Comparison of ENCODE assay signal across 19 mouse cellular contexts in genomic region chr12:76722026-76722425, GRCm38 (mm10). TPM values are rescaled to one million over a fixed set of nuclear protein-coding genes. Genes with fewer than 3 reads are reported as not detected.
A peak's percentile ranks its signal among the peaks of the same experiment; 100 is the strongest.
DNase-seq lines count a peak whose midpoint lies in the region; ATAC-seq and TF ChIP-seq lines count a peak whose summit lies in the region.
"Had no signal": no experiment of that assay in that cellular context is flagged by ENCODE, and none has a peak within 500 bp of the region (broad histone marks: within the 10 kb centered on the region; RNA-seq: fewer than 3 reads in every experiment).

No protein-coding gene starts in this region.

- WGBS in forebrain, embryonic 14.5 days = 41% methylated on average over 3 of the region's 3 CpGs
- 31% methylated on average over 3 of the region's 3 CpGs for WGBS in forebrain, embryonic 16.5 days
- 64% methylated on average over 3 of the region's 3 CpGs for whole genome bisulfite sequencing in limb, embryonic 14.5 days
- WGBS in limb, embryonic 10.5 days = 84% methylated on average over 3 of the region's 3 CpGs

- H3K9ac ChIP-seq in forebrain, embryonic 14.5 days (ENCODE audit: low read length) = 0 out of 2 replicates have a peak overlapping the region, but pooled peaks have one; percentile 13
- no peak overlapping the region for H3K9ac ChIP-seq in forebrain, embryonic 16.5 days (replicated peaks; ENCODE audit: low read depth, low read length)
- 0 out of 2 replicates have a peak overlapping the region, but pooled peaks have one; percentile 5 for H3K9ac ChIP-seq in limb, embryonic 14.5 days (ENCODE audit: low read depth, low read length, severe bottlenecking)
- H3K9ac ChIP-seq: embryonic facial prominence, embryonic 15.5 days; forebrain, embryonic 15.5 days; hindbrain, embryonic 12.5 days; intestine, embryonic 15.5 days had no signal

- no peak overlapping the region for H3K4me2 ChIP-seq in forebrain, embryonic 14.5 days (ENCODE audit: low read length)
- no peak overlapping the region for H3K4me2 ChIP-seq in forebrain, embryonic 16.5 days (ENCODE audit: low read length)
- H3K4me2 ChIP-seq in limb, embryonic 14.5 days (replicated peaks; ENCODE audit: low read depth, low read length, severe bottlenecking) = no peak overlapping the region
- H3K4me2 ChIP-seq: embryonic facial prominence, embryonic 15.5 days; forebrain, embryonic 15.5 days; hindbrain, embryonic 12.5 days; intestine, embryonic 15.5 days had no signal

- H3K4me1 ChIP-seq in forebrain, embryonic 14.5 days (ENCODE audit: control insufficient read depth, insufficient read depth, low read length) = no peaks in the 10 kb centered on the region
- no peaks in the 10 kb centered on the region for H3K4me1 ChIP-seq in forebrain, embryonic 16.5 days (replicated peaks; ENCODE audit: control insufficient read depth, insufficient read depth, low read length)
- no peaks in the 10 kb centered on the region for H3K4me1 ChIP-seq in limb, embryonic 14.5 days (ENCODE audit: control insufficient read depth, insufficient read depth, low read length)
- H3K4me1 ChIP-seq in limb, embryonic 10.5 days = no peaks in the 10 kb centered on the region
- H3K4me1 ChIP-seq: embryonic facial prominence, embryonic 15.5 days; forebrain, embryonic 10.5 days; forebrain, embryonic 15.5 days; hindbrain, embryonic 12.5 days; intestine, embryonic 15.5 days had no signal

- H3K4me3 ChIP-seq in forebrain, embryonic 14.5 days (ENCODE audit: low read depth, low read length) = no peak overlapping the region
- H3K4me3 ChIP-seq in forebrain, embryonic 16.5 days (replicated peaks; ENCODE audit: low read length) = no peak overlapping the region
- no peak overlapping the region for H3K4me3 ChIP-seq in limb, embryonic 14.5 days (replicated peaks; ENCODE audit: low read length)
- H3K4me3 ChIP-seq in limb, embryonic 10.5 days = no peak overlapping the region
- H3K4me3 ChIP-seq: embryonic facial prominence, embryonic 15.5 days; erythroblast, embryonic 14.5 days; forebrain, embryonic 10.5 days; forebrain, embryonic 15.5 days; gastrocnemius, adult 2 months; hindbrain, embryonic 12.5 days; intestine, embryonic 15.5 days had no signal

- no peaks in the 10 kb centered on the region for H3K9me3 ChIP-seq in forebrain, embryonic 14.5 days (replicated peaks; ENCODE audit: control insufficient read depth, low read length)
- no peaks in the 10 kb centered on the region for H3K9me3 ChIP-seq in forebrain, embryonic 16.5 days (ENCODE audit: control insufficient read depth, low read length)
- H3K9me3 ChIP-seq in limb, embryonic 14.5 days (ENCODE audit: control insufficient read depth, low read length) = no peaks in the 10 kb centered on the region; the same call in 1 of the 2 replicates
- H3K9me3 ChIP-seq in limb, embryonic 10.5 days (replicated peaks) = no peaks in the 10 kb centered on the region
- H3K9me3 ChIP-seq: embryonic facial prominence, embryonic 15.5 days; forebrain, embryonic 15.5 days; hindbrain, embryonic 12.5 days; intestine, embryonic 15.5 days had no signal

- no peak overlapping the region for H3K27ac ChIP-seq in forebrain, embryonic 14.5 days (ENCODE audit: low read depth, low read length)
- H3K27ac ChIP-seq in forebrain, embryonic 16.5 days (ENCODE audit: low read length) = no peak overlapping the region
- H3K27ac ChIP-seq in limb, embryonic 14.5 days (replicated peaks; ENCODE audit: low read depth, low read length) = no peak overlapping the region
- no peak overlapping the region for H3K27ac ChIP-seq in limb, embryonic 10.5 days
- H3K27ac ChIP-seq: embryonic facial prominence, embryonic 15.5 days; forebrain, embryonic 10.5 days; forebrain, embryonic 15.5 days; gastrocnemius, adult 2 months; hindbrain, embryonic 12.5 days; intestine, embryonic 15.5 days had no signal

- ATAC-seq in forebrain, embryonic 14.5 days = no peak
- ATAC-seq in forebrain, embryonic 16.5 days = no peak
- no peak for ATAC-seq in limb, embryonic 14.5 days (ENCODE audit: low FRiP score, low read depth)
- ATAC-seq: forebrain, embryonic 15.5 days; intestine, embryonic 15.5 days had no signal

- no peak for TF ChIP-seq POLR2A in limb, embryonic 14.5 days (IDR thresholded peaks at IDR 0.05; ENCODE audit: borderline replicate concordance, extremely low read depth, insufficient read depth, insufficient read length)

- no peaks in the 10 kb centered on the region for H3K27me3 ChIP-seq in forebrain, embryonic 14.5 days (replicated peaks; ENCODE audit: control insufficient read depth, insufficient read depth, low read length)
- H3K27me3 ChIP-seq in forebrain, embryonic 16.5 days (replicated peaks; ENCODE audit: control insufficient read depth, insufficient read depth, low read length) = no peaks in the 10 kb centered on the region
- no peaks in the 10 kb centered on the region for H3K27me3 ChIP-seq in limb, embryonic 14.5 days (ENCODE audit: control insufficient read depth, insufficient read depth, low read length)
- no peaks in the 10 kb centered on the region for H3K27me3 ChIP-seq in limb, embryonic 10.5 days (ENCODE audit: low read depth, poor library complexity, severe bottlenecking)
- H3K27me3 ChIP-seq: embryonic facial prominence, embryonic 15.5 days; forebrain, embryonic 15.5 days; hindbrain, embryonic 12.5 days; intestine, embryonic 15.5 days had no signal

- no peaks in the 10 kb centered on the region for H3K36me3 ChIP-seq in forebrain, embryonic 14.5 days (ENCODE audit: control insufficient read depth, insufficient read depth, low read length)
- H3K36me3 ChIP-seq in forebrain, embryonic 16.5 days (ENCODE audit: control insufficient read depth, insufficient read depth) = no peaks in the 10 kb centered on the region
- no peaks in the 10 kb centered on the region for H3K36me3 ChIP-seq in limb, embryonic 14.5 days (ENCODE audit: control insufficient read depth, insufficient read depth, low read length)
- no peaks in the 10 kb centered on the region for H3K36me3 ChIP-seq in limb, embryonic 10.5 days
- H3K36me3 ChIP-seq: embryonic facial prominence, embryonic 15.5 days; forebrain, embryonic 10.5 days; forebrain, embryonic 15.5 days; G1E; hindbrain, embryonic 12.5 days; intestine, embryonic 15.5 days had no signal

- DNase-seq in forebrain, embryonic 14.5 days (ENCODE audit: low spot score) = peak; percentile 46
- no peak for DNase-seq in limb, embryonic 14.5 days (ENCODE audit: low spot score)
- no peak for DNase-seq in limb, embryonic 10.5 days (ENCODE audit: low spot score)
- peak; percentile 45 for DNase-seq in brain, adult 2 months (ENCODE audit: low read depth, low spot score)
- no peak for DNase-seq in ovary, postnatal 36 days (ENCODE audit: low spot score)
- DNase-seq: cerebellum, postnatal 10 days; embryo, embryonic 11 days; gastrocnemius, adult 2 months; gastrocnemius, postnatal 25 days; heart, postnatal 4 days; kidney, adult 18-20 months had no signal

RNA-seq across cellular contexts. Expression of gene Sptb, which starts 11.7 kb away (rescaled TPM):
- 0.90 and 2.0 TPM in 2 replicates for polyA plus RNA-seq in forebrain, embryonic 14.5 days (2014; fragmentation: Nextera tagmentation; extraction: Ambion mirVana)
- polyA plus RNA-seq in forebrain, embryonic 16.5 days (2015; fragmentation: Nextera tagmentation; extraction: Ambion mirVana) = 1.4 and 1.9 TPM in 2 replicates
- polyA plus RNA-seq in limb, embryonic 14.5 days (2012; rRNA removed) = 1.3 and 1.5 TPM in 2 replicates
- 1.3 TPM in 2 replicates for polyA plus RNA-seq in limb, embryonic 14.5 days (2014; fragmentation: Nextera tagmentation; extraction: Ambion mirVana)
- polyA plus RNA-seq in limb, embryonic 10.5 days (2016; fragmentation: Nextera tagmentation; extraction: Ambion mirVana) = 3.7 and 4.2 TPM in 2 replicates

RNA-seq across cellular contexts. Expression of gene Churc1, which starts 43.3 kb away (rescaled TPM):
- polyA plus RNA-seq in forebrain, embryonic 14.5 days (2014; fragmentation: Nextera tagmentation; extraction: Ambion mirVana) = 96.0 and 114 TPM in 2 replicates
- polyA plus RNA-seq in forebrain, embryonic 16.5 days (2015; fragmentation: Nextera tagmentation; extraction: Ambion mirVana) = 108 and 129 TPM in 2 replicates
- polyA plus RNA-seq in limb, embryonic 14.5 days (2012; rRNA removed) = 43.6 and 47.4 TPM in 2 replicates
- 93.1 and 104 TPM in 2 replicates for polyA plus RNA-seq in limb, embryonic 14.5 days (2014; fragmentation: Nextera tagmentation; extraction: Ambion mirVana)
- 107 and 118 TPM in 2 replicates for polyA plus RNA-seq in limb, embryonic 10.5 days (2016; fragmentation: Nextera tagmentation; extraction: Ambion mirVana)

RNA-seq across cellular contexts. Expression of gene Fntb, which starts 43.4 kb away (rescaled TPM):
- 38.2 and 39.0 TPM in 2 replicates for polyA plus RNA-seq in forebrain, embryonic 14.5 days (2014; fragmentation: Nextera tagmentation; extraction: Ambion mirVana)
- polyA plus RNA-seq in forebrain, embryonic 16.5 days (2015; fragmentation: Nextera tagmentation; extraction: Ambion mirVana) = 36.6 and 38.0 TPM in 2 replicates
- polyA plus RNA-seq in limb, embryonic 14.5 days (2012; rRNA removed) = 42.9 and 50.9 TPM in 2 replicates
- polyA plus RNA-seq in limb, embryonic 14.5 days (2014; fragmentation: Nextera tagmentation; extraction: Ambion mirVana) = 47.6 and 51.5 TPM in 2 replicates
- 43.1 and 48.2 TPM in 2 replicates for polyA plus RNA-seq in limb, embryonic 10.5 days (2016; fragmentation: Nextera tagmentation; extraction: Ambion mirVana)

Comparison
In these comparisons a context has a peak if more than half of its experiments do, and no peak if none do; other contexts are left out.
1. DNase-seq: peak in forebrain, embryonic 14.5 days (single experiment) and brain, adult 2 months (single experiment); none in limb, embryonic 14.5 days (single experiment), limb, embryonic 10.5 days (single experiment) and ovary, postnatal 36 days (single experiment).